Mouse (Mus musculus) bone marrow macrophage, adult 2 months (primary cell): ENCODE measurements around the gene Csk. TPM values are rescaled to one million over a fixed set of nuclear protein-coding genes. Genes with fewer than 3 reads are reported as not detected.

Experiments used
- H3K27ac ChIP-seq: 2 replicates; pipeline ENCODE4 v1.5.1; 2012; ENCODE audit warnings: low read depth, low read length; ENCODE audit not compliant: insufficient read depth
- H3K4me1 ChIP-seq: 2 replicates; pipeline ENCODE4 v1.6.1; 2012; ENCODE audit warnings: low read length; ENCODE audit not compliant: control insufficient read depth, insufficient read depth
- H3K4me3 ChIP-seq: 2 replicates; pipeline ENCODE4 v1.5.1; 2012; ENCODE audit warnings: mild to moderate bottlenecking, low read length, moderate library complexity; ENCODE audit not compliant: insufficient read depth
- CTCF ChIP-seq: IDR thresholded peaks from 2 replicates; pipeline ENCODE4 v1.5.1; 2012; ENCODE audit warnings: low read depth, mild to moderate bottlenecking, low read length, moderate library complexity
- POLR2A ChIP-seq: IDR thresholded peaks from 2 replicates; pipeline ENCODE4 v1.6.1; 2012; ENCODE audit warnings: mild to moderate bottlenecking, low read depth, low read length, borderline replicate concordance
- polyA plus RNA-seq: library from polyadenylated mRNA; stranded (reverse); fragments of >200 nt; gene quantifications from 2 replicates; pipeline ENCODE4 v1.2.4, GENCODE M21; 2012; ENCODE audit not compliant: missing spikeins, insufficient read depth, insufficient read length

Csk gene
- polyA plus RNA-seq, 1 experiment: 126 TPM

DNA sequence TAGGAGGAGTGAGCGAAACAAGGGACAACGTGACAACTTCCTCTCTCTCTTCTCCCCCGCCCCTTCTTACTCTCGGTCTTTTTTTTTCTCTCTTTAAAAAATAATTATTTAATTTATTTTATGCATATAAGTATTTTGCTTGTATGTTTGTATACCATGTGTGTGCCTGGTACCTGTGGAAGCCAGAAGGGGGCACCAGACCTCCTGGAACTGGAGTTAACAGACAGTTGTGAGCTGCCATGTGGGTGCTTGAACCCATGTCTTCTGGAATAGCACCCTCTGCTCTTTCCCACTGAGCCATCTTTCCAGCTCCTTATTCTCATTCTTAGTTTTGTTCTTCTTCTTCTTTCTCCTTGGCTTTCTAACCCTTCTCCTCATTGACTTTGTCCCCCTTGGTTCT is 5.5 kb upstream of the Csk start:
- TF ChIP-seq POLR2A: no peak
- no peak for TF ChIP-seq CTCF
- Histone ChIP-seq H3K4me3 (no peak overlapping the region), H3K4me1 (peaks cover 4% of the 10 kb centered on the region; the same call in 1 of the 2 replicates), H3K27ac (no peak overlapping the region)

DNA sequence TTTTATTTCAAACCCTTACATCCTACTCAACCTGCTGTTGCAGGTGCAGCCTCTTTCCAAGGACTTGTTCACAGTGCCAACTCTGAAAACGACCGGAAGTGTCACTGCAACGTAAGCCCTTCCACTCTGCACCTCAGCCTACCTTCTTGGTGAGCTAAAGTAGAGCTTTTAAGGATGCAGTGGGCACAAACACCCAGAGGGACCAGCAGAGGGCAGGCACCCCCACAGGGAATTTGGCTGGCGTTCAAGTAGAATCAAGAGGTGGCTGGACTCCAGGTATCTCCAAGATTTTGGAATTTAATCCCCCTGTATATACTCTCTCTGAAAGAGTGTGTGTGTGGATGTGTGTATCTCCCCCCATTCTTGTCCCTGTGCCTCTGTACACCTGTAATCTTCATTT is 4.4 kb upstream of the Csk start:
- Histone ChIP-seq H3K4me3 (no peak overlapping the region), H3K4me1 (peaks cover 13% of the 10 kb centered on the region), H3K27ac (no peak overlapping the region)
- TF ChIP-seq CTCF (no peak), POLR2A (no peak)

DNA sequence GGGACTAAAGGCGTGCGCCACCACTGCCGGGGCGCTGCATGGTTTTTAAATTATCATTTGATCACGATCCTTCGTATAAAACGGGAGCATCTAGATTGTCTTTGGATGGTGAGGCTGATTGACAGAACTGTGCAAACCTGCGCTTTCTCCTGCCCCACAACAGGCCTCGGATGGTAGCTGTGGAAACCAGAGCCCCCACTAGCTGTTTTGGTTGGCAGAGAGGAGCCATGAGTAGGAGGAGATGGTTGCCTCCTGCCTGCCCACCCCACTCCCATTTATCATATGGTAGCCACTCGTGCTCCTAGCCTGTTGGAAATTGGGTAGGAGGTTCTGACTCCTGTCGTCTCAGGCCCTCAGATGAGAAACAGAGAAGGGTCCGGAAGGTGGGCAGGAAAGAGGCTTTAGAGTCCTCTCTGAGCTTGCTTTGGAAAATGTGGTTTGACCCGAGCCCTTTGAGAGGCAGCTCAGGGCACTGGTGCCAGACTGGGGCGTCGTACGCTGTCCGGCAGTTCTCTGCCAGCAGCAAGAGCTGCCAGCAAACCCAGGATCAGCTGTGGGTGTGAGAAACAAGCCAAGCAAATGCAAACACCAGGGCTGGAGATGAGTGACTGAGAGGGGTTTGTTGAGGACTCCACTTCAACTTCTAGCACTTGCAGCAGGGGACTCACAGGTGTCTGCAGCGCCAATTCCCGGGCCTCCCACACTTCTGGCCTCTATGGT is 3.4 kb upstream of the Csk start:
- no peak overlapping the region for H3K4me3 ChIP-seq
- TF ChIP-seq CTCF (no peak), POLR2A (no peak)
- H3K27ac ChIP-seq: no peak overlapping the region
- H3K4me1 ChIP-seq: peaks cover 21% of the 10 kb centered on the region

DNA sequence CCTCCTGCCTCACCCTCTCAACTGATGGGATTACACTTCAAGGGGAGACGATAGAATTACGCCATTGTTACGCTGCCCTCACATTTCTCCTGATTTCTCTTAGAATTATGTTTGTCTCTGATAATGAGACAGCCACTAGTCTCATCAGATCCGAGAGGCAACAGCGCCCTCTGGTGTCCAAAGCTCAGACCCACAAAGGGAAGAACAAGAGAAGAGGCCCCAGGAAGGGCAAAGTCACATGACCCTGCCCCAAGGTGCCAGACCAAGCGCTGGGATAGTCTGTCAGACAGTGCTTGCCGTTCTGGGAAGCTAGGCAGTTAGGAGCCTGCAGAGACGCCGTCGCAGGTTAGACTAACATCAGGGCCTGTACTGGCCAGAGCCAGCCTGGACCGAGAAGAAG is 2.3 kb upstream of the Csk start:
- TF ChIP-seq CTCF: peak; percentile 71
- no peak for TF ChIP-seq POLR2A
- Histone ChIP-seq H3K4me3 (peak overlapping the region; percentile 11; the same call in 1 of the 2 replicates), H3K27ac (no peak overlapping the region), H3K4me1 (peaks cover 29% of the 10 kb centered on the region)

DNA sequence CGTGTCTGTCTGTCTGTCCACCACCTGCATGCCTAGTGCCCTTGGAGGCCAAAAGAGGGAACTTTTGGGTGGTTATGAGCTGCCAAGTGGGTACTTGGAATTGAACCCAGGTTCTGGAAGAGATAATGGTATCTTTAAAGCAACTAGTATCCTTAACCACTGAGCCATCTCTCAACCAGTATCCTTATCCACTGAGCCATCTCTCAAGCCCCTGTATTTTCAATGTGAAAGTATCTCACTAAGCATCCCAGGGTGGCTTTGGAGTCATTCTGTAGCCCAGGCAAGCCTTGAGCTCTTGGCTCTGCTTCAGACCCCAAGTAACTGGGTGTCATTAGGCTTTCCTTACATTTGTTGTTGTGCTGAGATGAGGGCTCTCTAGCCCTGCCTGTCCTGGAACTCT is 1.5 kb upstream of the Csk start:
- no peak overlapping the region for H3K4me3 ChIP-seq
- H3K27ac ChIP-seq: no peak overlapping the region
- no peak for TF ChIP-seq CTCF
- TF ChIP-seq POLR2A: no peak
- peaks cover 34% of the 10 kb centered on the region for H3K4me1 ChIP-seq

DNA sequence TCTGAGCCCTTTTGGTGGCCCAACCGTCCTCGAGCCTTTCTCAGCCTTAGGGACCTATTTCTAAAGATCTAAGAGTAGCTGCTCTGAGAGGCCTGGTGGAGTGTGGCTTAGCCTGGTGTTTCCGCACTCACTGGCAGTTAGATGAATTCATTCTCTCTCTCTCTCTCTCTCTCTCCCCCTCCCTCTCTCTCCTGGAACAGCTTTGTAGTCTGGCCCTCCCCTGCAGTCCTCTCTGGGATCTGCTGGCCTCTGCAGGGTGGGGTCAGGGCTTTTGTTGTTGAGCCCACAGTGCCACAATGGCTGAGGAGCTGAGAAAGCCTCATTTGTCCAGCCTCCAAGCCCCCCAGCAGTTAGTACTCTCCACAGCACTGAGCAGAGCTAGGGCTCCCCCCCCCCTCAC is 576 bp downstream of the Csk start:
- H3K27ac ChIP-seq: peak overlapping the region; percentile 87
- peaks cover 36% of the 10 kb centered on the region for H3K4me1 ChIP-seq
- no peak for TF ChIP-seq POLR2A
- H3K4me3 ChIP-seq: no peak overlapping the region

DNA sequence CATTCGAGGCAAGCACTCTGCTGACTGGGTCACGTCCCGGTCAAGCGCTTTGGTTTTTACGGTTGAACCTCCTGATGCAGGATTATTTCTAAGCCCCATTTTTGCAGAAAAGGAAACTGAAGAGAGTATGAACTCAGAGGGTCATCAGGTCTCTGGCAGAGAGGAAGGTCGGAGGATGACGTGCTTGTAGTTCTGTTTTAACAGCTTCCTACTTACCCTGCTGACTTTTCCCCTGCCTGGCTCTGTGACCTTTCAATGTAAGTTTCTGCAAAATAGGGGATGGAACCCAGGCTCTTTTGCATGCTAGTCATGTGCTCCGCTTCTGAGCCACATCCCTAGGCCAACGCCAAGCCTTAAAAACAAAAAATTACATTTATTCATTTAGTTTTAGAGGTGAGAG is 1.1 kb downstream of the Csk start:
- Histone ChIP-seq H3K4me3 (peak overlapping the region; percentile 3; the same call in 1 of the 2 replicates), H3K4me1 (peaks cover 41% of the 10 kb centered on the region), H3K27ac (peak overlapping the region; percentile 91)

DNA sequence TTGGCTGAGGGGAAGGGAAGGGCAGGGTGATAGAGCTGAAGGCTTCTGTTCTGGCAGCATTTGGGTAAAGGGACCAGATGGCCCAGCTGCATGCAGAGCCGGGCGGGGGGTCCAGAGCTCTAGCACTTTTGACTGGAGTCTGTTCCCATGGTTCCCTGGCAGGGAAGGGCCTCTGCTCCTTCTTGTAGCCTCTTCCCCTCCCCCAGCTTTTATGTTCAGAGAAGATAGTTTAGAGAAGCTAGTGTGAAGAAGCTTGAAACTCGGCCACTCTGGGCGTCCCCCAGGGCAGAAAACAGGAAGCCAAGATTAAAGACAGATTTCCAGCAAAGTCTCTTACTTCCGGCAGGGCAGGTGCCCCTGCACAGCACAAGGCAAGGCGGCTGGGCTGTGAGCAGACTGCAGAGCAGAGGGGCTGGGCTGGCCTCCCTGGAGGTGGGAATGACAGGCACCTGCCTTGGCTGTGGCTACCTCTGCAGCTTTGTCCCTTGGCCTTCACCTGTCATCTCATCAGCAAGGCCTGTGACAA is 2.6 kb downstream of the Csk start:
- Histone ChIP-seq H3K4me3 (peak overlapping the region; percentile 48), H3K4me1 (peaks cover 48% of the 10 kb centered on the region), H3K27ac (peak overlapping the region; percentile 91)
- TF ChIP-seq CTCF (no peak), POLR2A (no peak)

More for the DNA sequence above, 1.1 kb downstream of the Csk start:
- TF ChIP-seq CTCF: no peak
- TF ChIP-seq POLR2A: no peak

DNA sequence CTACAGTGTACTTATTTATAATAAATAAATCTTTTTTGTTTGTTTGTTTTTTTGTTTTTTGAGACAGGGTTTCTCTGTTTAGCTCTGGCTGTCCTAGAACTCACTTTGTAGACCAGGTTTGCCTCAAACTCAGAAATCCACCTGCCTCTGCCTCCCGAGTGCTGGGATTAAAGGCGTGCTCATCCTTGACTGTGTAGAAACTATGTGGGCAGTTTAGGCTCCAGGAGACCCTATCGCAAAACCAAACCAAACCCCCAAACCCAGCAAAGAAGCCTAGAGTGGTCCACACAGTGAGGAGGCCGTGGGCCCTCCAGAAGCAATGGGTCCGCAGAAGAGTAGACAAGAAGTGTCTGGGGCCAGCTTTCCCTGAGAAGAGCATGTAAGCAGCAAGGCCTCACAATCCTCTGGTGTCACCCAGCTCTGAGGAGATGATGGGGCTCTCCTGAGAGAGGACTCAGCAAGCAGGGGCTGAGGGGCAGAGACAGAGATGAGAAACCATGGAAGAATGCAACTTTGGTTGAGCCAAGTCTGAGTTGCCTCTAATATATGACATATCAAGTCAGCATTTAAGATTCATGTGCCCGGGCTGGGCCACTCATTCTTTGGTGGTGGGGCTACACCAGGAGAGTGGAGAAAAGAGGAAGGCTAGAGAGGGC is 3.2 kb downstream of the Csk start:
- H3K4me1 ChIP-seq: peaks cover 48% of the 10 kb centered on the region
- TF ChIP-seq POLR2A: no peak
- no peak for TF ChIP-seq CTCF
- H3K4me3 ChIP-seq: no peak overlapping the region
- peak overlapping the region; percentile 91 for H3K27ac ChIP-seq

DNA sequence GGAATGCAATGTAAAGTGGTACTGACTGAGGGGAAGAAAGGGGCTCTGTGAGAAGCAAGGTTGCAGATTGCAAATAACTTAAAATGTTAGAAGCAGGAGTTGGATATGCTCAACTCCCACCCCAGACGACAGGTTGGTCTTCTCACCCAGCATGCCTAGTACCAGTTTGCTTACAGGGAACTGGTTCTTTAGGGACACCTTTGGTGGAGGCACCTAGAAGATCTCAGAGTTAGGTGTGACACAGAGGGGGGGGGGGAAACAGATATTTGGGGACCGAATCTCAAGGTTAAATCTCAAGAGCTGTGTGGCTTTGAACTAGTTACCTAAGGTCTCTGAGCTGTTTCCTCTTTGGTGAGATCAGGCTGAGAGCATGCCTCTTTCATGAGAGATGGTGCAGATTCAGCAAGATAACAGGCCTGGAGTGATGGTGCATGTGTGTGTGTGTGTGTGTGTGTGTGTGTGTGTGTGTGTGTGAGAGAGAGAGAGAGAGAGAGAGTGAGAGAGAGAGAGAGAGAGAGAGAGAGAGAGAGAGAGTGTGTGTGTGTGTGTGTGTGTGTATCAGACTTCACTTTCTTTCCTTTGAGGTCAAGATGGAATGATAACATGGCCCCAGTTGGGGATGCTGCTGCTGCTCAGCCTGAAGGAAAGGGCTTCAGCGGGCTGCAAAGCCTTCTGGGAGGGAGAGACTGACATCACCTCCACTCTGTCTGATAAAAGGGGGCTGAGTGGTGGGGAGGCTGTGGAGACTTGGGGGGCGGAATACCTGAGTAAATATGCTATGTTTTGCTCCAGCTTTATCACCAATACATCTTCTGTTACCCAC is 5.9 kb downstream of the Csk start:
- peak overlapping the region; percentile 30 for H3K4me3 ChIP-seq
- no peak for TF ChIP-seq CTCF
- TF ChIP-seq POLR2A: no peak
- peak overlapping the region; percentile 96 for H3K27ac ChIP-seq
- peaks cover 43% of the 10 kb centered on the region for H3K4me1 ChIP-seq
